Mouse (Mus musculus) heart, postnatal 10 days (tissue): Measurements from ENCODE around the gene Zfp943. TPM values are rescaled to one million over a fixed set of nuclear protein-coding genes. Genes with fewer than 3 reads are reported as not detected.
"Not testable (repeated sequence)": the region's sequence is repeated elsewhere in the genome, so short reads cannot be mapped to it uniquely, and the experiment has no call there.

Source experiments
- DNase-seq, 2 experiments: peaks; one replicate each; pipeline ENCODE4 v3.0.0; 2021
- intact Hi-C: fragments of 180-260 bp; cut with DNase I; formaldehyde crosslinking; loops from one replicate; pipeline ENCODE4 v1.15.1; 2025
- total RNA-seq, 2 experiments: library from RNA; stranded (reverse); gene quantifications; 2 replicates each; pipeline ENCODE4 v1.2.3; 2021

Gene Zfp943
- total RNA-seq, result 10 to 100 TPM; 18.4 to 18.9 TPM

DNA sequence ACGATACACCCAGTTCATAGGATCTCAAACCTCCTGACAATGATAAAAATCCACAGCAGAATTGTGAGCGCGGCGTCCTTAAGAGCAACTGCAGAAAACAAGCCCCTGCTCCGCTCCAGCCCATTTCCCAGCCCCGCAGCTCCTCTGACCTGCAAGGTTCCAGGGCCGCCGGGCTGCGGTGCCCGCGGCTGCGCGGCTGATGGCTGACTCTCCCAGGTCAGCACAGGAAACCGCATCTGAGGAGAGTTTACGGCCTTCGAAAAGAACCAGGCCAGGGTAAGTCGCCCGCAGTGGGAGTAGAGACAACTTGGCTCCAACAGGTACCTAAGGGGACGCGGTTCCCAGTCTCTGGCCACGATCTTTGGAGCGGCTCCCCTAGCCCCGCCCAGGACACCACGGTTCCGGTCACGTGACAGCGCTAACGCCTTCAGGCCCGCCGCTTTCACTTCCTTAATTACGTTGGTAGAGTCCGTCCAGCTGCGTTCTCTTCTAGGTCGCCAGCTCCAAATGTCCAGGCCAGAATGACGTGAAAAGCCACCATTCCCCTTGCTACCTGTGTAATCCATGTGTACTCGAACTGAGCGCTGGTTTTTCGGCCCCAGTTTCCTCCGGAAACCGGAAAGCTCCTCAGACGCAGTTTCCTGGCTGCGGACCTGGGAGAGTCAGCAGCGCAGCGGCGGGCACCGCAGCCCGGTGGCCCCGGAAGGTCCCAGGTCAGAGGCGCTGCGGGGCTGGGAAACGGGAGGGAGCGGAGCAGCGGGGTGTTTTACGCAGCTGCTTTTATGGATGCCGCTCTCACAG, at the start of gene Zfp943, which contains the start of gene Zfp942:
TSS of gene Zfp943 (plus strand) at position 446 of the 801 bp plus-strand sequence.
TSS of gene Zfp942 (minus strand) at position 358 of the 801 bp plus-strand sequence.
- intact Hi-C loops, result loop anchor here (10.0 kb wide), 3 partner anchors 118 to 462 kb away; partner anchors contain the start of genes Zfp229, Zfp820 and Zfp946
- DNase-seq, result peak; percentile 85 to 87

DNA sequence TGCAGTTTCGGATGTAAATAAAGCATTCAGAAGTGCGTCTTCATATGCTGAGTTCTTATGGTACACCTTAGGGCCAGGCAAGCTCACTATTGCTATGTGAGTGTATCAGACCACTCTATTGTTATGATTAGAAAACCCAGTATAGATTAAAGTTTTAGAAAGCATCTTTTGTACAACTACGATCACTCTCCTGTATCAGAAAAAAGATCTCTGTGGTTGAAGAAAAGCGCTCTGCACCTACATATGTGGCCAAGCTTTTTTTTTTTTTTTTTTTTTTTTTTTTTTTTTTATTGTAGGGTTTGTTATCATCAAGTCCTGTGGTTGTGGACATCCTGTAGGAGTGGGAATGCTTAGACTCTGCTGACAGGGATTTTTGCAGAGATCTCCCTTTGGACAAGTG, 950 bp downstream of the Zfp943 start:
- intact Hi-C loops, result loop anchor here (10.0 kb wide), 3 partner anchors 119 to 461 kb away; partner anchors contain the start of genes Zfp229, Zfp820 and Zfp946
- no peak for DNase-seq

DNA sequence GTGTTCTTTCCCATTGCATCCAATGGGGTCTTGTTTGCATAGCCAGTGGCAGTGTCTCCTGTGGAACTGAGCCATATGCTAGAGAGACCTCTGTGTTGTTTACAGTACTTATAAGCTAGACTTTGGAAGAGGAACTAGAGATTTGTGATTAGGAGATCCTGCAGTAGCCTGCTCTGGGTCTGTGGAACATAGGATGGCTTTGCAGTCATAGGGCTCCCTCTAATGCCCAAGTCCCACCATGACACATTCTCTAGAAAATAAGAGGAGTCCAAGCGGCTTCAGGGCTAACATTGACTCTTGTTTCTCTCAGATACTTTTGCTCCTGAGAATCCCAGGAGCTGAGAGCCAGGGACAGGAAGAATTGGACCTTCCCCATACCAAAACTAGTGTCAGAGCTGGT, 73.2 kb downstream of the Zfp943 start:
- intact Hi-C loops, result not testable (repeated sequence)
- DNase-seq, result peak; percentile 40 to 54

DNA sequence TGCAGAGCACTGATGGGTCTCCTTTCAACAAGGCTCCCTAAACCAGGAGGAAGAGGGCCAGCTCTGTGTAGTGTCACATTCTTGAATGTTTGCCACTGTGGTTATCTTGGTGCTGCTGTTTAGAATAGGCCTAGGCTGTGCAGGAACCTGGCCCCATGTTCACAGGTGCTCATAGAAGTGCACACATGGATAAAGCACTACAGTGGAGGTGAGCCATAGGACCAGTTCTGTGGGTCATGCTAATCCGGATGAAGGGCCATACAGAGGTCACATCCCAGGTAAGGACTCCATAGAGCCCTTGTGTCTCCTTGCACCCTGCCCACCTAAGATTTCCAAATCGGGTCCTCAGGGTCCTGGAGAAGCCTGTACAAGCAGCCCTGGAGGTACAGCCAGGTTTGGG, 87.1 kb downstream of the Zfp943 start:
- intact Hi-C loops, result no loop called here
- DNase-seq, result no peak

DNA sequence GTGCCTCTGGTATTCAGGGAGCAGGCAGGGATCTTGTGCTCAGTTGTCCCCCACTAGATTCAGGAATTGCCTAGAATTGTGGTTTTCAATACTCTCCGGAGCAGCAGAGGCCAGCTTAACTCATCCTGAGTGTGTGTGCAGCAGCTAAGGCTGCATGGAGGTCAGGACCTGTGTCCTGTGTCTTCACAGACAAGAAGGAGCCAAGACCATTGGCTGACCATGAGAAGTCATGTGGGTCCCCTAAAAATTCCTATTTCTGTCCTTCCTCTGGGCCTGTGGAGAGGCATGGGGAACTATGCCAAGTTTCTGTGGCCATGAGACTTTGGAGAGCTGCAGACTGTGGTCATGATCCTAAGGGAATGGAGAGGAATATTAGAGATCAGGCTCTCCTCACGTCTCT, 90.9 kb downstream of the Zfp943 start:
- intact Hi-C loops, result no loop called here
- DNase-seq, result no peak

DNA sequence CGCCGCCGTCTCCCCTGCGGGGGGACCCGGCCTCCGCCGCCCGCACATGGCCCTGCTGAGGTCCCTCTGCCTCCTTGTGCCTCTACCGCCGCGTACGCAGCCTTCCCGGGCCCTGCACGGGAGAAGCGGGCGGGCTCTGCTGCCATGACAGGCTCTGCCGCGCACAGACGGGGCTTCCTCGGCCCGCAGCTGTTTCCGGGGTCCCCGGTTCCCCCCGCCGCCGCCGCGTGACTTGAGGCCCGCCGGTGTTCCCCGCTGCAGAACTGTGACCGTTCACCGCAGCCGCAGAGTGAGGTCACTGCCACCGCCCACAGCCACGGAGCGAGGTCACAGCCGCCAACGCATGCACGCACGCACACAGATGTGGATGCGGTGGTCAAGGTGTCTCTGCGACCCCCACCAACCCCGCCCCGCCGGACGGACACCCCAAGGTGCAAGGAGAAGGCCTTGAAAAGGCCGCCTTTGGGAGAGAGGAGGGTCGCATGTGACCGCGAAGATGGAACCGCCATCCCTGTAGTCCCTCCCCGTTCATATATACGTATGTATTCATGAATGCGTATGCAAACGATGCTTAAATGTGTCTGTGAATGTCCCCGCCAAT, 118.8 kb downstream of the Zfp943 start:
- peak; percentile 44 to 53 for DNase-seq
- intact Hi-C loops, result loop anchor here (10.0 kb wide), 1 partner anchor 144 kb away; the partner anchor contains the start of gene Zfp994

DNA sequence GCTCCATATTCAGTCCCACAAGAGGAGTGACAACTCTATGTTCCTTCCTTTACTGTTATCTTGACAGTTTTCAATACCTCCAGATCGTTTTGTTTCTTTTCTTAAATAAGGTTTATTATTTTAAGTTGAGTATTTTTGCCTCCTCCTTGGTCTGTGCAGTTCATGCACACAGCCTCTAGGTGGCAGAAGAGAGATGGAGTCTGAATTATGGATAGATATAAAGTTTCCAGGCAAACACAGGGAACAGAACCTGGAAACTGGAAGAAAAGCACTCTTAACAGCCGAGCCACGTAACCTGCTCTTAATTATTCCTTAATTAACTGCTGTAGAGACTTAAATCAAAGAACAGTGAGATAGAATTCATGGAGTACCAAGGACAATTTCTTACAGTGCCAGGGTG, 120.9 kb downstream of the Zfp943 start:
- peak; percentile 29 to 44 for DNase-seq
- intact Hi-C loops, result loop anchor here (2.0 to 10.0 kb wide), 2 partner anchors 142 to 328 kb away; partner anchors contain the start of gene Zfp994

DNA sequence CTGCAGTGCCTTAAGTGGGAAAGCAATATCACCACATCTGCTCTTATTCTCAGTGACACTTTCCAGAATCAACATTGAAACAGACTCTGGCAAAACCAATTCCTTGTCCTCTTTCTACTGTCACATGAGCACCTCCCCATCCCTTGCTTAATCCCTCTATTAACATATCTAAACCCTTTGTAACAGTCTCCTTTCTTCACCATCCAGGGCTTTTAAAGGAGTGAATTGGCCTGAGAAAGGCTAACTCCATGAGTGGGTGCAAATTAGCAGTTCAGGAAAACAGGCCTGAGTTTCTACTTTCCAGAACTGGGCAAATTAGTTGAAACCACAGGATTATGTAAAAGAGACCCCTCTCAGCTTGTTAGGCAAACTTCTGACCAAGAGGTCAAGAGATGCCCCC, 156.4 kb downstream of the Zfp943 start:
- DNase-seq, result no peak
- intact Hi-C loops, result no loop called here

Other genes with a start within 250 kb of the Zfp943 start
- 1 to 10 TPM; 6.7 to 6.9 TPM for gene Zfp229, start 231.8 kb upstream of the Zfp943 start, total RNA-seq
- gene Zfp820, start 116.8 kb upstream of the Zfp943 start, total RNA-seq, result 1 to 10 TPM; 2.3 to 3.2 TPM
- 1 to 10 TPM; 1.3 to 2.8 TPM for gene Zfp995, start 52.6 kb upstream of the Zfp943 start, total RNA-seq
- 1 to 10 TPM; 7.2 to 7.6 TPM for gene Zfp942, start 88 bp upstream of the Zfp943 start, total RNA-seq
- 1 to 10 TPM in 1 of 2 experiments, under 1 TPM in 1; 0.89 to 1.8 TPM for gene Zfp947, start 203.6 kb downstream of the Zfp943 start, total RNA-seq